Mouse (Mus musculus) midbrain, postnatal 0 days (tissue): ENCODE measurements at regions not wholly inside any gene's neighbourhood (a gene's known extent, or its start where the extent isn't known, plus 50 kb on each side); places are given as distances from the start of the nearest gene placed in this dataset.
A peak's percentile ranks its signal among the peaks of the same experiment; 100 is the strongest.

Experiments used
- ATAC-seq: fragments of 200-750 bp; cut with Nextera tagmentation; 2 replicates; pipeline ENCODE4 v1.8.0; 2017; ENCODE audit warnings: moderate number of reproducible peaks, mild to moderate bottlenecking, moderate TSS enrichment, moderate library complexity; ENCODE audit not compliant: low FRiP score
- DNase-seq: peaks from one replicate; pipeline ENCODE4 v3.0.0-alpha.2; 2015; ENCODE audit warnings: low spot score
- H3K27ac ChIP-seq: fragments of 300-500 bp; sonication (generic); 2 replicates; pipeline ENCODE4 v1.5.1; 2014; ENCODE audit warnings: low read depth, mild to moderate bottlenecking, low read length, mixed read lengths
- H3K27me3 ChIP-seq: fragments of 300-500 bp; sonication (generic); 2 replicates; pipeline ENCODE4 v1.6.1; 2014; ENCODE audit warnings: low read length, control low read depth, mixed read lengths; ENCODE audit not compliant: insufficient read depth
- H3K36me3 ChIP-seq: fragments of 300-500 bp; sonication (generic); 2 replicates; pipeline ENCODE4 v1.6.1; 2014; ENCODE audit warnings: low read length, control low read depth, mixed read lengths; ENCODE audit not compliant: insufficient read depth
- H3K4me1 ChIP-seq: fragments of 300-500 bp; sonication (generic); 2 replicates; pipeline ENCODE4 v1.6.1; 2014; ENCODE audit warnings: mild to moderate bottlenecking, control low read depth, antibody characterized with exemption, low read length, mixed read lengths; ENCODE audit not compliant: insufficient read depth
- H3K4me2 ChIP-seq: fragments of 300-500 bp; sonication (generic); 2 replicates; pipeline ENCODE4 v1.6.1; 2014; ENCODE audit warnings: low read depth, mild to moderate bottlenecking, low read length, mixed read lengths; ENCODE audit not compliant: poor library complexity, severe bottlenecking
- H3K4me3 ChIP-seq: fragments of 300-500 bp; sonication (generic); 2 replicates; pipeline ENCODE4 v1.5.1; 2014; ENCODE audit warnings: low read depth, mild to moderate bottlenecking, low read length, moderate library complexity
- H3K9ac ChIP-seq: fragments of 300-500 bp; sonication (generic); replicated peaks from 2 replicates; pipeline ENCODE4 v1.6.1; 2014; ENCODE audit warnings: mild to moderate bottlenecking, low read length, moderate library complexity, mixed read lengths; ENCODE audit not compliant: poor library complexity, severe bottlenecking
- H3K9me3 ChIP-seq: fragments of 300-500 bp; sonication (generic); 2 replicates; pipeline ENCODE4 v1.6.1; 2016; ENCODE audit warnings: low read length, control low read depth
- CTCF ChIP-seq: IDR thresholded peaks from 2 replicates; pipeline ENCODE4 v1.5.1; 2016; ENCODE audit warnings: antibody characterized with exemption, mild to moderate bottlenecking
- WGBS: fragments of 180-500 bp; shearing (Covaris S2); extraction: QIAGEN DNeasy Blood & Tissue Kit; methylation state at CpG from one replicate; pipeline ENCODE4 v1.1.7; 2014; 5-methylcytosine and 5-hydroxymethylcytosine counted together

DNA sequence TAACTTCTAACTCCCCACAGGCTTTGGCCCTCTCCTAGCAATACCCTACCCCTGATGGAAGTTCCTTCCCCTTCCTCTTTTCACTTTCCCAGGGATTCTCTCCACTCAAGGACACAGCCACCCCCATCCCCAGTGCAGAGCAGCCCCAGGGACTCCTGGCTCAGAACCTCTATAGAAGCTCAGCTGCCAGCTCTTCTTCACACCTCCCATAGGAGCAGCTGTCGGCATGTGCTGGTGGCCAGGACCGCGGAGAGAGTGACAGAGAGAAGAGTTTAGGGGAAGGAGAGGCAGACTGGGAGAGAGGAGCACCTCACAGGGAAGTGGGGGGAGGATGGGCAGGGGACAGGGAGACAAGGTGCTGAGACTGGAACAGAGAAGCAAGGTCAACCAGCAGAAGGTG is 199.8 kb upstream of the Csf3r start:
- H3K4me3 ChIP-seq, result no peak overlapping the region
- H3K4me1 ChIP-seq, result no peaks in the 10 kb centered on the region
- H3K27me3 ChIP-seq, result no peaks in the 10 kb centered on the region; the same call in 1 of the 2 replicates
- ATAC-seq (no peak), DNase-seq (no peak)
- no peak overlapping the region for H3K9ac ChIP-seq
- no peaks in the 10 kb centered on the region for H3K36me3 ChIP-seq
- H3K9me3 ChIP-seq, result no peaks in the 10 kb centered on the region
- no peak overlapping the region for H3K4me2 ChIP-seq
- no peak overlapping the region for H3K27ac ChIP-seq
- TF ChIP-seq CTCF, result no peak
- WGBS, result 57% methylated on average over 3 of the region's 3 CpGs

DNA sequence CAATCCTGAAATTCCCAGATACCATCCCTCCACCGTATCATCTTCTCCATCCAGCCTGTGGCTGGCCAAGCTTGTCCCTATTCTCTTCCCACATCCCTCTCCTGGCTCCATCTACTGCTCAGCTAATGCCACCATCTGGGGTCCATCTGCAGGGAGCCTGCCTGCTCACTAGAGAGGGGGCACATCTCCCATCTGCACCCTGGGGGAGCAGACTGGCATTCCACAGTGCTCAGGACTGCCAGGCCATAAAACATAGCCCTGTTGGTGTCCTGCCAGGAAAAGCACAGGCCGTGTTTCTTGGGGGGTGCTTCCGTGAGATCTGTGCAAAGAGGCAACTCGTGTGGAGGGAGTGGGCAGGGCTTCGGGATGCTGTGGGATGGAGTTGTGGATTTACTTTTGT is 197.9 kb upstream of the Csf3r start:
- DNase-seq (no peak), ATAC-seq (no peak)
- Histone ChIP-seq H3K4me3 (no peak overlapping the region), H3K9me3 (no peaks in the 10 kb centered on the region), H3K36me3 (no peaks in the 10 kb centered on the region), H3K27me3 (no peaks in the 10 kb centered on the region), H3K27ac (no peak overlapping the region), H3K9ac (no peak overlapping the region), H3K4me2 (no peak overlapping the region), H3K4me1 (no peaks in the 10 kb centered on the region)
- 75% methylated on average over 5 of the region's 5 CpGs for WGBS
- no peak for TF ChIP-seq CTCF

DNA sequence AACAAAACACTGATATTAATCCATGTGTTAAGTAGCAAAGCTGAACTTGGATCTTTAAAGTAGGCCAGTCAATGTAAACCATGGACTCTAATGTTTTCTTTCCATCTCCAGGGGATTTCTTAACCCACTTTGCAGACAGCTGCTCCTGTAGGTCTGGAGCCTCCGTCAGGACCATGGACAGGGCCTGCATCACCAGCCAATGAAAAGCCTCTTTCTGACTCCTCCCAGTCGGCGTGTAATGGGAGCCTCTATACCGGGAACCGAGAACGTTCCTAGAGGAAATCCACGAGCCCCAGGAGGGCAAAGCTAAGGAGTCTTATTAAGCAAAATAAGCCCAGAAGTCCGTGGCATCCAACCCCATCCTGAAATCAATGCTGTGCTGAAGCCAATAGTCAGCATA is 189.1 kb upstream of the Csf3r start:
- no peaks in the 10 kb centered on the region for H3K27me3 ChIP-seq
- 5% methylated on average over 8 of the region's 8 CpGs for WGBS
- H3K36me3 ChIP-seq, result no peaks in the 10 kb centered on the region
- no peak overlapping the region for H3K4me2 ChIP-seq
- no peaks in the 10 kb centered on the region for H3K9me3 ChIP-seq
- H3K27ac ChIP-seq, result no peak overlapping the region
- H3K4me3 ChIP-seq, result no peak overlapping the region
- H3K4me1 ChIP-seq, result no peaks in the 10 kb centered on the region
- no peak overlapping the region for H3K9ac ChIP-seq
- no peak for TF ChIP-seq CTCF
- peak; percentile 62 for DNase-seq
- no peak for ATAC-seq

DNA sequence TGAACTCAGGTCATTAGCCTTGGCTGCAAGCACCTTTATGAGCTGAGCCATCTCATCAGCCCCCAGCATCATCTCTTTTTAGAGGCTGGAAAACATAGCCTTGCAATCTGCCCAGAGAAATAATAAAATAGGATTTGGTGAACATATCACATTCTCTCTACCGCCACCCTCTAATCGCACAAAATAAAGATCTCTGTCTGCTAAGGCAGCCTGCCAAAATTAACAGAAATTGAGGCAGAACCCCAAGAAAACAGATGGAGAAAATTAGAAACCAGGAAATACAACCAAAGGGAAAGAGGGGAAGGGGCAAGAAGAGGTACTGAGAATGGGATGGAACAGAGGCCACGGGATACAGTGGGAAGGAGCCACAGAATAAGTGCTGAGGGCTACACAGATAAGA is 176.8 kb upstream of the Csf3r start:
- Histone ChIP-seq H3K27ac (no peak overlapping the region), H3K4me1 (no peaks in the 10 kb centered on the region), H3K9me3 (no peaks in the 10 kb centered on the region), H3K36me3 (no peaks in the 10 kb centered on the region), H3K27me3 (no peaks in the 10 kb centered on the region), H3K4me3 (no peak overlapping the region), H3K9ac (no peak overlapping the region), H3K4me2 (no peak overlapping the region)
- ATAC-seq (no peak), DNase-seq (no peak)
- TF ChIP-seq CTCF, result no peak
- 93% methylated on average over 3 of the region's 3 CpGs for WGBS

DNA sequence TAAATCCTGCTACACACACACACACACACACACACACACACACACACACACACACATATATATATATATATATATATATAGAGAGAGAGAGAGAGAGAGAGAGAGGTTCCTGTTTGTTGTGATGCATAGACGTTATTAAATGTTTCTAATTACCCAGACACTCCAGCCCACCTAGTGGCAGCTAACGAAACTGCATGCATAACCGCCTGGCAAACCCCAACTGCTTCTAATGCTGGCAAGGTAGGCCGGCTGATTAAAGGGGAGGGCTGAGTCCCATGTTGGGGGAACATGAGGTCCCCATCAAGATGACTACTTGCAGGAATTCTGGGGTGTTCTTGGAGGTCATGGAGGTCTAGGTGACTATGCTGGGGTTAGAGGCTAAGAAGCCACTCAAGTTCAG is 174.1 kb upstream of the Csf3r start:
- ATAC-seq, result no peak
- WGBS, result 14% methylated on average over 4 of the region's 4 CpGs

DNA sequence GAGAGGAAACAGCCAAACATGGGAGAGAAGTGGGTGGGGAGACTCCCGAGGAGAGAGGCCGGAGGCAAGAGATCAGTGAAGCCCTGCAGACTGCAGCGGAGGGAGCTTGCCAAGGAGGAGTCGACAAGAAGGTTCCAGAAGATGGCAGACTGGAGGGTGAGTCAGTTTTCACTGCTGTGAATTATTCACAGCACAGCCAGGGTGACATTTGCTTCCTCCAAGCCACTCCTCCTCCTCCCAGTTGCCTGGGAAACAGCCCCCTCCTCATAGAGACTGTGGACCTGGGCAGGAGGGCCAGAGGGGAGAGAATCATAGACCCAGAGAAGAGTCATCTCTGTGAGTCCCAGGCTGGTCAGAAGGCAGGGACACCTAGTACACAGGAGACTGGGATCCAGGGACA is 171.8 kb upstream of the Csf3r start:
- no peak overlapping the region for H3K4me2 ChIP-seq
- no peaks in the 10 kb centered on the region for H3K27me3 ChIP-seq
- H3K9ac ChIP-seq, result no peak overlapping the region
- H3K36me3 ChIP-seq, result no peaks in the 10 kb centered on the region
- H3K9me3 ChIP-seq, result no peaks in the 10 kb centered on the region
- no peaks in the 10 kb centered on the region for H3K4me1 ChIP-seq
- no peak overlapping the region for H3K4me3 ChIP-seq
- TF ChIP-seq CTCF, result 0 out of 2 replicates have a peak, but pooled peaks have one; percentile 4
- peak; percentile 57 for DNase-seq
- 55% methylated on average over 4 of the region's 4 CpGs for WGBS
- no peak for ATAC-seq
- no peak overlapping the region for H3K27ac ChIP-seq

More for the DNA sequence above, 174.1 kb upstream of the Csf3r start:
- Histone ChIP-seq H3K36me3 (no peaks in the 10 kb centered on the region), H3K4me2 (no peak overlapping the region), H3K27ac (no peak overlapping the region), H3K4me1 (no peaks in the 10 kb centered on the region), H3K9me3 (no peaks in the 10 kb centered on the region), H3K27me3 (no peaks in the 10 kb centered on the region), H3K4me3 (no peak overlapping the region), H3K9ac (no peak overlapping the region)
- TF ChIP-seq CTCF, result peak; percentile 74
- DNase-seq, result peak; percentile 71
